Mouse (Mus musculus) MEL-GATA-1-ER (cell line): Measurements from ENCODE around the gene Tmem131.
"Not testable (repeated sequence)": the region's sequence is repeated elsewhere in the genome, so short reads cannot be mapped to it uniquely, and the experiment has no call there.

Experiments
- DNase-seq: peaks from one replicate; pipeline ENCODE4 v3.0.0-alpha.2; 2012; ENCODE audit warnings: low read depth; ENCODE audit errors: extremely low read depth

The Tmem131 gene

DNA sequence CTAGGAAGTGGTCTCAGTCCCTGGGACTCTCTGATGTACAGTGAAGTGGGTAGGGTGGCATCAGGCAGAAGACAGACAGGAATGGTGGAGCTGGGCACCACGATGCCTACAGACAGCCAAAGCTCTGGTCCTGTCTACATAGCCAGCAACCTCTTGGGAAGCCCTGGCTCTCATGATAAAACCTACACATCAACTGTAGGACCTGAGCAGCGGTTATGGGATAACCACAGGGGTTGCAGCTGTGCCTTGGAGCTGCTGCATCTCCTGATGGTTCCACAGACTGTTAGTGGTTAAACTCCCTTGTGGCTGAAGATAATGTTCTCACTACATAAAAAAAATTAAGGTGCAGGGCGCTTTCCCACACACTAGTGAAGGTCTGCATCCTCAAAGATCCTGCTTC lies 107.9 kb downstream of the Tmem131 start:
- no peak for DNase-seq

DNA sequence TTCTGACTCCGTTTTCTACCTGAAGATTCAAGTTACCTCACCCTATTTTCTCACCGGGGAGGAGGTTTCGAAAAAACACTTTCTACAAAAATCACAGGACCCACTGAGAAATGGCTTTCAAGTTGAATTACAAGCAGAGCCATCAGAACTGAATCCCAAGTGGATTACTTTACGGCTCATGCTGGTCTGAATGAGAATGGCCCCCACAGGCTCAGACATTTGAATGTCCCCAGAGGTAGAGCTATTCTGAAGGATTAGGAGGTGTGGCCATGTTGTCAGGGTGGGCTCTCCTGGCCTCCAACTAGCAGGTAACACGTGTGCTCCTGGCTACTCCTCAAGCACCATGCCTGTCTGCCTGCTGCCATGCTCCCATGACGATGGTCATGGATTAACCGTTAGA lies 109.4 kb downstream of the Tmem131 start:
- DNase-seq = no peak

DNA sequence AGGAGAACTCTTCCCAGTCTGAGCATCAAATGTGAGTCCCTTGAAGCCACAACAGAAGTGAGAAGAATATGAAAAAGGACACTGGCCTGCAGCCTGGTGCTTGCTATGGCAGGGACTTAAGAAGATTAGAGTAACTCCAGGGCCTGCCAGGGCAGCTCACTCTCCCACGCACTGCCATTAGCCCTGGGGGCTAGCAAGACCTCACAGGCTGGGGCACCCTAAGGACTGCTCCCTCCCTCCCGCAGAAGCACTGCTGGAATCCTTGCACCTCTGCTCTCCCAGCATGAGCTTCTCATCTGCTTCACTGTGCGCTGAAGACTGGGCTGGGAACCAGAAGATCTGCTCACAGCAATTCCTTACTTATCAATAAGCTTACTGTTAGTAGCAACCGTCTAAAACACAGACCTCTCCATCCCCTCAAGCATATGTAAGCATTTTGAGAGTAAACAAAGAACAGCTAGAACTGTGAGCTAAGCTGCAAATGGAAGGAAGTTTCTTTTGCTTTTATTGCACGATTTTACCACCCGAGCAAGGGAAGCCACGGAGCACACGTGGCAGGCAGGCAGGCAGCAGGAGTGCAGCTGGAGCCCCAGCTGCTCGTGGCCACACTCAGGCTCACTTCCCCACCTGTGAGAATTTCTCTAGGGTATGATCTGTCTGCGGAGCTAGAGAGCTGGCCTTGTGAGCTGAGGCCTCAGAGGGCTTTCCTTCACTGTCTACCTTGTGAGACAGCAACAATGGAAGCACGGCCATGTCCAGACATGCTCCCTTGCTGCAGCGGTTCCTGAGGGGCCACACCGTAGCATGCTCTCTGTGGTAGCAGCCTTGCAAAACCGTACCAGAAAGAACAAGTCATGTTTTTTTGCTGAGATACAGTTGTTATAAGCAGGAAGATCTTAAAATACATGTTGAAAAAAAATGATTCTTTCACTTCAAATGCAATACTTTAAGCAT lies 112.3 kb downstream of the Tmem131 start:
- DNase-seq = no peak

DNA sequence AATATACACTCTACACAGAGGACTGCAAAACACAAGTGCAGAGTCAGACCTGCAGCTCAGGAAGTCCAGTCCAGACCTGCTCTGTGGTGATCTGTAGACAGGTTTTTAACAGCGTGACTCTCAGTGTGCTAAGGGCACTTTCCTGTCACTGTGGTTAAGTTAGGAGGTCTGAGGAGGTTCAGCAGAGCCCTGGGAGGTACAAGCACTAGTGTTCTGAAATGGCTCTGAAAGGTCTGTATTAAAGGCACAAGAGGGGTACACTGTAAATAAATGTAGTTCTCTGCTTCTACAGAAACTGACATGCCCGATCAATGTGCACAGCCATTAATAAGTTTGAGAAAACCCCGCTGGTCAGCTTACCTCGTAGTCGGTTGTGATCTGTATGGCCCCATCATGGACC lies 119.1 kb downstream of the Tmem131 start:
- no peak for DNase-seq

DNA sequence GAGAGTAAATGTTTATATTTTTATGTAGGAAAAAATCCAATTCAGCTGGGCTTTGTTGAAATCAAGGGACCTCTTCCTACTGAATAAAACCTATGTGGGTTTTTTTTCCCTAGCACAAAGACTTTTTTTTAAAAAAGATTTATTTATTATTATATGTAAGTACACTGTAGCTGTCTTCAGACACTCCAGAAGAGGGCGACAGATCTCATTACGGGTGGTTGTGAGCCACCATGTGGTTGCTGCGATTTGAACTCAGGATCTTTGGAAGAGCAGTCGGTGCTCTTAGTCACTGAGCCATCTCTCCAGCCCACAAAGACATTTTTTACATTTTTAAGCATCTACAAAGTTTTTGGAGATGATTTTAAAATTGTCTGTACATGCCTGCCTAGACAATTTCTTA lies 121.5 kb downstream of the Tmem131 start:
- DNase-seq = not testable (repeated sequence)

DNA sequence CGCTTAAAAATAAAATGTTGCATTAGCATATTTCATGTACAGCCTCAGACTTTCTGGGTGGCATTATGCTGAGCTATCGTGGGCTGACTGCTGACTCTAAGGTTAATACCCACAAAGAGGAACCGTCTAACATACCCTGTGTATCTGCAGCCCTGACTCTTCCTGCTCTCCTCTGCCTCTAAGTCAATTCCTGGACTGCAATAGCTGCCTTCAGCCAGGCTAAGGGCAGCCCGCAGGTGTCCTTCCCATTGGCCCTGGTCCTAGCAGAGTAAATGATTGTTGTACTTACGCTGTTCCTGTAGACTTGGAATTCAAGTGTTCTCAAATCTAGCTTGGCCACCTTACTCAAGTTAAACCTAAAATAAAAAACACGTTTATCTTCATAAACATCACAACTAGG lies 128.3 kb downstream of the Tmem131 start:
- DNase-seq = no peak

DNA sequence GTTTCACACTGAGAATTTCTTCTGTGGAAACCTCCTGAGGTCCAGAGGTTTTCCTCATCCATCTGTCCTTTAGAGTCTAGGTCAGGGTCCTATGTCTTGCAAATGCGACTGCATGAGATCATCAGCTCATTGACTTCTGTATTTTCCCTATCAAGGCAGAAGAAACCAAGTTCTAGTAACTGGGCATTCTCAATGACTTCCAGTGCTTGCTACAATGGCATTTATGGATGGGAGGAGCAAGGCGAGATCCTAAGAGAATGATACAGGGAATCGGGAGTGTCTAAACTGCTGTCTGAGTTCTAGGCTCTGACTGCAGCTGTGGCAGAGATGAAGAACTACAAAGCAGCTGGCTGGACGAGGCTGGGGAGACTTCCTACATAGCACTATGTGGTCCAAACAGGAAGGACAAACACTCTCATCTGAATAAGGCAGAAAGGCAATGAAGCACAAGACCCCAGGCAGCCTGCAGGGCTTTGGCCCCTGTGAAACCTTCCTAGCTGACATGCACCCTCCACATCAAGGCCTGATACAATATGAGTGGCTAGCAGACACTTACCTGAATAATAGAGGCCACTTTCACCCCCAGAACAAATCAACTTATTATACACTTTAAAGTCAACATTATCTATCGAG lies 129.1 kb downstream of the Tmem131 start:
- no peak for DNase-seq

DNA sequence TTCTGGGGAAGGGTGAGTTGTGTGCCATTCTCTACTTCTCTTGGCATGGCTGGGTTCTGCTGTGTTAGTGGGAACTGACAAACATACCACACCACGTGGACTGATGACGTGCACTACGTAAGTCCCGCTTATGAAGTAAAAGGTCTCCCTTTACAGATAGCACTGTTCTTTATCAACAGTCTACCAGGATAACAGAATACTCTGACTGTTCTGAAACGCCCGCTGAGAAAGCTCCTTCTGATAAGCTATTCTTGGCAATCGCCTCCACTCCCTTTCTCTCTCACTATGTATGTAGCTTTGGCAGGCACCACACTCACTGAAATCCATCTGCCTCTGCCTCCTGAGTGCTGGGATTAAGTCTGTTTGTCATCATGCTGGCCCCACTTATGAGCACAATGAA lies 130.1 kb downstream of the Tmem131 start:
- no peak for DNase-seq

DNA sequence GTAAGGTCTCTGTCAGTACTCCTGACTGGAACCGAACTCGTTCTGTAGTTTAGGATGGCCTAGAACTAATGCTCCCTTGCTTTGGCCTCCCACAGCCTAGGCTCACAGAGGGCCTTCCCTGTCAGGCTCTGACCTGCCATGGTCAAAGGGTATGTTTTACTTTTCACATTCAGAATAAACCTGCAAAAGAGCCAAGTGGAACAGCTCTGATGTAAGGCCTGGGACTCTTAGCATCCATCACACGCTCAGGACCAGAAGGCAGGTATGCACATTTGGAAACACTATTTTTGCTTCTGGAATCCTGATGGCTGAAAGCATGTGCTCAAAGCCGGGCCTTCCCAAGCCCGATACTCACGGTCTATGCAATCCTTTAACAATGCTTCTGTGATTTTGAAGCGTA lies 131.7 kb downstream of the Tmem131 start:
- no peak for DNase-seq

DNA sequence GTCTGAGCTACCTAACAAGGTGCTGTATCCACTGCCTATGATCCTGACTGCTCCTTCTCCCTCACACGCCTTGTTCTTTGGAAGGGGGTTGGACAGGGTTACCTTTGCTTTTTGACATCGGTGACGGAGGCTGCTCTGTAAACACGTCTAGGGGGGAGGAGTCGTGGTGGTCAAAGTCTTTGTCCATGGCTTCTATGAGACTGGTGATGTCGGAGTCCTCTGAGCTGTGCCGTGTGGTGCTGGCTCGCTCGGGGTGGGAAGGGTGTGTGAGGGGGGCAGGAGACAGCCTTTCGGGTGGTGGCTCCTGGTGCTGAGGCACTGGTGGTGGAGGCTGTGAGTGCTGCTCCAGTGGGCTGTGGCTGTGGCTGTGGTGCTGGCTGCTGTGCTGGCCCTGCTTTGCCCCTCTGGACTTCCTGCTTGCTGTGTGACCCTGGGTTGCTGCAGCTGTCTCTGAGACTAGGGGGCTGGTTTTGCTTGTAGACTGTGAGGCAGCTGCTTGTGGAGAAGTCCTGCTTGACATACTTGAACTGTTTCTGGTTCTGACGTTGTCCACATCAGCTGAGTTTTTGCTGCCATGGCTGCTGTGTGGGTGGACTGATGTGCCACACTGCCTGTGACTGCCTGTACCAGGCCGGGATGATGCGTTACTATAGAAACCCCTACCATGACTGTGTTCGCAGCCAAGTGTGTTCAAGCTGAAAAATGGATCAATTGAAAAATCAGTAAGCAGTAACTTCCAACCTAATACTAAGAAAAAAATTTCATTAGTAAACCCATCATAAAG lies 135.5 kb downstream of the Tmem131 start:
- no peak for DNase-seq

DNA sequence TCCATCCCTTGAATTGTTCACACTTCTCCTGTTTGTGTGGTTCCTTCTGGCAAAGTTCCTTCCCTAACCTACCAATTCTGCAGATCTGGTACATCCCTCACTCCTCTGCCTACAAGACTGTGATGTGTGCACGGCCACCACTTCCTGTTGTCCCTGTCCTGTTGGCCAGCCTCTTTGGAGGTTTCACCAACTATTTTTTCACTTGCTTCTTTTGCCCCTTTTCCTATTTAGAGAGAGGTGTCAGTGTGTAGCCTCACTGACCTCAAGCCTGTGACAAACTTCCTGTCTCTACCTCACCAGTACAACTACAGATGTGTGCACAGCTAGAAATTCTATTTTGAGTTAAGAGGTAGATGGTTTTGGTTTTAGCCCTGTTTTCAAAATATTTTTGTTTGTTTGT lies 136.4 kb downstream of the Tmem131 start:
- DNase-seq = no peak

DNA sequence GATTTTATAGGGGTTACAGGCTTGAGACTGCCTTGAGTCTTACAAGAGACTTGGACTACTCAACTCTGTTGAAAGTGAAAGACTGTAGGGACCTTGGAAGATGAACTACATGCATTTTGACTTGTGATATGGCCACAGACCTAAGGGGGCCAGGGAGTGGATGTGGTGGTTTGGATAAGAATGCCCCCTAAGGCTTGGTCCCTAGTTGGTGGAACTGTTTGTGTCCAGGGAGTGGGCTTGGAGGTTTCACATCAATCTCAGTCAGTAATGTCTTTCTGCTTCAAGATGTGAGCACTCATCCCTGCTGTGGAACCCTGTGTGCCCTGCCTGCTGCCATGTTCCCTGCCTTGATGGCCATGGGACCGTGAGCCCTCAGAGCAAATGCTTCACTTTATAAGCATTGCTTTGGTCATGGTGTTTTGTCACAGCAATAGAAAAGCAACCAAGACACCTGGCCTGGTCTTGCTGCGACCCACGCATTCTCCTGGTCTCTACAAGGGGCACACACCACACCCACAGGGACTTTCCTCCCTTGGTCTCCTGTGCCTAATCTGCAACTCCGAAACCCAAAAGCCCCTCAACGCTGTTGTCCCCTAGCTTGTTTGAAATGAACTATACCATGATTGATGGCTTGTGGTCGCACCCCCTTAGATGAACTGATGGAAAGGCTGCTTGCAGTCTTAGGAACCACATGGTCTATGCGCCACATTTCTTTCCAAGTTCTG lies 137.1 kb downstream of the Tmem131 start:
- DNase-seq = no peak

DNA sequence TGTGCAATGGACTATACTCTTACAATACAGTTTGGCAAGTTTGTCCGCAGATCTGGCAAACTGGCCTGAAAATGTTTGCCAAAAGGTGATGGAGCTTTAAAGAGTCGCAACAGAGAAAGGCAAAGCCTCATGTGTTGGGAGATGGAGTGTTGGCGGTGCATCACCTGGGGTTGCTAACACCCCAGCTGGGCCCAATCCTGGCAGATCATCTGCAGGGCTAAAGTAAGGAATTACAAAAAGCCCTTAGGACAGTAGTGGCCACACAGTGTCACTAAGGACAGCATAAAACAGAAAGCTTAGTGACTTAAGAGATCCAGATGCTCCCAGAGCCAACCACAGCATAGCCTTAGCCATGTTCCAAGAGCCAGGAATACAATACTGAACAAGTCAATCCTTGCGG lies 138.6 kb downstream of the Tmem131 start:
- DNase-seq = no peak

DNA sequence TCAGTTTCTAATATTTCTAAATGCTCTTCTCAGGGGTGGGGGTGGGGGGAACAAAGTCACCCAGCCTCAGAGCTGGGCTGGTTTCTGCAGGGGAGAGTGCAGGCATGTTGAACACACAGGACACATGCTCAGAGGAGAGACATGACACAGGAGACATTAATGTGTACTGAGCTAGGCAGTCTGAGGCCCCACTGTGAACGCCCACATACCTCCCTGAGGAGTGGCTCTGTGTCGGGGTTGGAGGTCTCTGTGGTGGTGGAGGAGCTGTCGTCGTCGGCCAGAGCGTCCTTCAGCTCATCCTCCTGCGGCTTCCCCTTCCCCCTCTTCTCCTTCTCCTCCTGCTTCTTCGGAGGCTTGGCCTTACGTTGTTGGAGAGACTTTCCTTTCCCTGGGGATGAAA lies 139.2 kb downstream of the Tmem131 start:
- no peak for DNase-seq

DNA sequence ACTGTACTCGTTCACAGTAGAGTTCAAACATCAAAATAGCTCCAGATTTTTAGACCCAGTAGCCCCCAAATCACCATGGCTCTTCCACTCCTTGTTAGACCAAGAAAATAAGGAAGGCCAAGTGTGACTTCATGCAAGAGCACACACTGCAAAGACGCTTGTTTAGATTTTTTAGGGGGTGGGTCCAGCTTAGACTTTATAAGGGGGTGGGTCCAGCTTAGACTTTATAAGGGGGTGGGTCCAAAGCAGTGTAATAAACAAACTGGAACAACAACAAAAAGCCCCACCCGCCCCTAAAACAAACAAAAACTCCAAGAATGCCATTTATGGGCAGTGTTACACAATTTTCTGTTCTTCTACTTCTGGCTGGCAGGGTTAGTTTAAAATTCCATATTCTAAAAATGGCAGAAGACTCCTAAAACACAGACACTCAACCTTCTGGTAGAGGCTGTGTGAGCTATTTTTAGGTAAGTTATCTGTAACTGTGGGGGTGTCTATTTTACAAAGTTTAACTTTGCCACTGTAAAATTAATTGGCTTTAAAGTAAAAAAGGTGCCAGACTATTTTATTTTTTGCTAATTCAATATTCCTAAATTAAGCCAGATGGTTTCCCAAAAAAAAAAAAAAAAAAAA lies 143.0 kb downstream of the Tmem131 start:
- DNase-seq = no peak

DNA sequence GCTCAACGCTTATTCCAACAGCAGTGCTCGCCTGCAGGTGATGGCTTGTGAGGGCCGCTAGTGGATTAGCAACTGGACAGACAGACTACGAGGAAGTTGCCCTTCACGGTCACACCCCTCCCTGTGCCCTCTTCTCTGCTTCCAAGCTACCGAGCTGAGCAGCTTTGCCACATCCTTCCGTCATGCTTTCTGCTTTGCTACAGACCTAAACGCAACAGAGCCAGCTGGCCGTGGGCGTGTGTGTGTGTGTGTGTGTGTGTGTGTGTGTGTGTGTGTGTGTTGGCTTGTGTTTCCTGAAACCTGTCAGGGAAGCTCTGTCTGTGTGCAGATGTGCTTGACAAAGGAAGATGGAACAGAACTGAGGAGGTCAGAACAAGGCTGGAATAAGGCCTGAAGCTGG lies 146.0 kb downstream of the Tmem131 start:
- no peak for DNase-seq

DNA sequence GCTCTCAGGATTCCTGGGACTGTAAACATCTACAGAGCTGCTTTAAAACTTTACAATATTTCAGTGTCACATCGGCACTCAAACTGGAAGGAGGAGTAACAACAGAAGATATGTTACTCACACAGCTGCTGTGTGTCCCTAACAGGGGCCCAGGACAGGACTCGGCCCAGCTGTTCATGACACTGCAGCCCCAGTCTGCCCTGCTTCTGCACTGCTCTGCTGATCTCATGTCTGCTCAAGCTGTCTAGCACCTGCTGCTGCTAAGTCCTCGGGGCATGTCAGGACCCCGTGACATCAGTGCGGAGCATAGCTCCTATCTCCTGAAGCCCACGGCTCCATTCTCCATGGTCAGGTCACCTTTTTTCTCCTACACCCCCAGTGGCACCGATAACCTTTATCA lies 146.8 kb downstream of the Tmem131 start:
- no peak for DNase-seq

DNA sequence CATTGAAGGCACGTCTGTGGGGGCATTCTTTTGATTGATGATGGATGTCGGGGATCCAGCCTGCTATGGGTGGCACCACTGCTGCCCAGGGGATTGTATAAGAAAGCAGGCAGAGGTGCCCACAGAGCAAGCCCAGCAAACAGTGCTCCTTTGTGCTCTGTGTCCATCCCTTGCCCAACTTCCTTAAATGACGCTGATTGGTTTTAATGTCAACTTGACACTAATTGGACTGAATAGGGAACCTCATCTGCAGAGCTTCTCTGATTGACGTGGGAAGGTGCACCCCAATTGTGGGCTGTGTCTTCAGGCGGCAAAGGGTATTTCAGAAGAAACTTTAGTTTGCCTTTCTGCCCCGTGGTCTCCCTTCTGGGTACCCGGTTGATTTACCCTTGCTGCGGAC lies 154.1 kb downstream of the Tmem131 start:
- no peak for DNase-seq

DNA sequence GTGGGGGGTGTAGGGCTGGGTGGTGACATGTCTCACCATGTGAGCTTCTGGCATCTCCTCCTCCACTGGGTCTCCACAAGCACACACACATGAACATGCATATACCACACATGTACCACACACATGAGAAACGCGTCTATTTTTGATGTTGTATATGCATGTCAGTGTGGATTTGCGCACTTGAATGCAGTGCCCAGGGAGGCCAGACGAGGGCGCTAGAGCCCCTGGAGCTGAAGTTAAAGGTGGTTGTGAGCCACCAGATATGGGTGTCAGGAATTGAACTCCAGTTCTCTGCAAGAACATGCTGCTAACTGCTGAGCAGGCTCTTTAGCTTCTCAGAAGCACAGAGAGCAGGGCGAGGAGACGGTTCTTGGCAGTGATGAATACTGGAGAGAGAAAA lies 157.1 kb downstream of the Tmem131 start:
- DNase-seq = no peak

DNA sequence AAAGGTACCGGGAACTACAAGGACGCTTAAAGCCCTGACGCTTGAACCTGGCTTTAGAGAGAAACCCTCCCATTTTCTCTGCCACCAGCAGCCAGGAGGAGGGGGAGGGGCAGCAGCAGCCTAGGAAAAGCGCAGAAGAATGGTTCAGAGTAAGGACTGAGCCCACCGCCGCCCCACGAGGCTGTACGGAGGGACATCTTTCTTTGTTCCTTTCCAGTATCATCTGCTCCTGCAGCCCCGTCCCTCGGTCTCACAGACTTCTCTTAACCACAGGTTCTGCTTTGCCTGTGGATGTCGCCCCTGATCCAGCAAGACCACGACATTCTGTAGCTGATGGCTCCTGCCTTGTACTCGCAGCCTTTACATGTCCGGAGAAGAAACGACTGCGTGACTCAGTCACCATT lies 158.2 kb downstream of the Tmem131 start:
- no peak for DNase-seq
